Mouse (Mus musculus): ENCODE results near the gene Meis2. TPM values are rescaled to one million over a fixed set of nuclear protein-coding genes. Genes with fewer than 3 reads are reported as not detected.
A peak's percentile ranks its signal among the peaks of the same experiment; 100 is the strongest.

The Meis2 gene
- polyA plus RNA-seq, 1 experiment from 2014 or later: 30.1 TPM

DNA sequence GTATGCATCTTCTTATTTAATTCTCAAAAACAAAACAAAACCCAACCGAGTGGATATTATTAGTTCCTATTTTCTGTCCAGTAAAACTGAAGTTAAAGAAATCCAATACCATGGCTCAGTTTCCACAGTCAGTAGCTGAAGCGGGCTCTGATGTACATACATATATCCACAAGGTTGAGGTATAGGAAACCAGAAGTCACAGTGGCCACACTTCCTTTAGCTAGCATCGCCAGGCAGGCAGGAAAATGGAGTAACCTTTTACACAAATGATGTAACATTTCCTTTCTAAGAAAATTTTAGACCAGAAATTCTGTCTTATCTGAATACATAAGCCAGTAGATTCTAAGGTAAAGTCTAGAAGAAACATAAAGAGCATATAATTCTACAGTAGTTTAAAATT lies 175.6 kb downstream of the Meis2 start:
- Histone ChIP-seq H3K36me3 (peaks cover 28% of the 10 kb centered on the region), H3K9me3 (no peaks in the 10 kb centered on the region), H3K27me3 (replicated peaks) (no peaks in the 10 kb centered on the region), H3K4me3 (no peak overlapping the region), H3K27ac (replicated peaks) (no peak overlapping the region), H3K4me1 (peaks cover 55% of the 10 kb centered on the region), H3K4me2 (no peak overlapping the region), H3K9ac (no peak overlapping the region)
- no peak for ATAC-seq (ENCODE audit: extremely low read depth, insufficient number of reproducible peaks, low FRiP score, low TSS enrichment)
- WGBS: 84% methylated on average over 3 of the region's 3 CpGs

DNA sequence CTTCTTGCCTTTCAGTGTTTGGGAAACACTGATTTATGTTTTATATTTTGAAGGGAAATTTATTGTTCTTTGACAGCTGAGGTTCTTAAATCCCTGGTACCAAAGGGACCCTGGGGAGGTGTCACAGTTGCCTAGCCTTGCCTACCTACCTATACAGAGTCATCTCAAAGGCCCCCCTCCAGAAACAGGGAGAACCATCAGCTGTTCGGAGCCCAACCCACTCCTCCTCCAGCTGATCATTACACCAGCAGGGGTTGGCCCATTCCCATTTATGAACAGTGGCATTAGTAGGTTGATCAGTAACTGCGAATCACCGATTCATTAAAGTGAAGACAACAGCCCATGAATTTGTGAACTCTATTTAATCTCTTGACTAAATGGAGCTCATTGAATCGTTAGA lies 176.4 kb downstream of the Meis2 start:
- peaks cover 31% of the 10 kb centered on the region for H3K36me3 ChIP-seq
- H3K9ac ChIP-seq: no peak overlapping the region
- H3K4me2 ChIP-seq: no peak overlapping the region
- no peak for ATAC-seq (ENCODE audit: extremely low read depth, insufficient number of reproducible peaks, low FRiP score, low TSS enrichment)
- H3K9me3 ChIP-seq: no peaks in the 10 kb centered on the region
- no peak overlapping the region for H3K27ac ChIP-seq (replicated peaks)
- H3K4me3 ChIP-seq: no peak overlapping the region
- peaks cover 56% of the 10 kb centered on the region for H3K4me1 ChIP-seq
- WGBS: 83% methylated on average over 4 of the region's 4 CpGs
- H3K27me3 ChIP-seq (replicated peaks): no peaks in the 10 kb centered on the region

DNA sequence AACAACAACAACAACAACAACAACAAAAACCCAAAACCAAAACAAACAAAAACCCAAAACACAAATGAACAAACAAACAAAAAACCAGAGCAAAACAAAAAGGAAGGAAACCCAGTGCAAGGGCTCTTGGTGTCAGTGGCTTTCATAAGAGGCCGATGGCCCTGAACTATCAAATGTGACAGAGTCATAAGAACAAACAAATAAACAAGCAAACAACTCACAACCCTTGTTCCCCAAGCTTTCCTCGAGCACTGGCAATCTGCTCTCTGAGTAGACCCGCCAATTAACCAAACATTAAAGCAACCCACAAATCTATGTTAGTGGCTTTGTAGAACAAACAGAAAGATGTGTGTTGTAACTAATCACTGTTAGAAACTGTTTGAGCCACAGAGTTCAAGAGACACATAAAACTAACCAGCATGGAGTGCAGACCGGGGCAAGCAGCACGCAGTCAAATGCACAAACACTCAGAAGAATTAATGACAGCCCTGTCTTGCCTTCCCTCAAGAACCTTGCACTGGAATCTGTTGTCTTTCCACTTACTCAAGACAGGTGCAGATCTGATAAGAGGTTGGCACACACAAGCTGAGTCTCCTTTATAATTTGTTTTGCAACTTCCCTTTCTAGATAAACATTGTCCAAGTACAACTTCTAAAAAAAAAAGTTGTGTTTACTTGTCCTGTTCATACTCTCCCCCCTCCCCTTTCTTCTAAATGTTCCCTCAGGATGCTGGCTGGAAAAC lies 177.1 kb downstream of the Meis2 start:
- Histone ChIP-seq H3K36me3 (peaks cover 33% of the 10 kb centered on the region), H3K4me3 (no peak overlapping the region), H3K4me1 (peaks cover 51% of the 10 kb centered on the region), H3K9me3 (no peaks in the 10 kb centered on the region), H3K9ac (no peak overlapping the region), H3K4me2 (no peak overlapping the region), H3K27me3 (replicated peaks) (no peaks in the 10 kb centered on the region), H3K27ac (replicated peaks) (no peak overlapping the region)
- ATAC-seq (ENCODE audit: extremely low read depth, insufficient number of reproducible peaks, low FRiP score, low TSS enrichment): no peak
- WGBS: 73% methylated on average over 5 of the region's 5 CpGs

DNA sequence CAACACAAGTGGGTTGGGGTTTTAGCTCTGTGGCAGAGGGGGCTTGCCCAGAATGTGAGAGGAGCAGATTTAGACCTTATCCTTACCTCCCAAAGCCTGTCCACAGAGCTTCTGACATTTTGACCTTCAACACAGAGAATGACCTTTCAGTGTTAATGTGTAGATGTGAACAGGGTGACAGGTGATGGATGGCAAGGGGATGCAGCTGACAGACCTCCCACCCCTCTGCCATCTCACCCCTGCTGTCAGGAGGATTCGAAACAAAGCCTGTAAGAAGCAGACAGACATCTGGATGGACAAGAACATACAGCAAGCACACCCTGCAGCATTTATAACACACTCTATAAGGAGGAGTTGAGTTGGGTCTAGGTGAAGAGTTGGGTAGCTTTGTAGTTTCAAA lies 178.0 kb downstream of the Meis2 start:
- peaks cover 42% of the 10 kb centered on the region for H3K4me1 ChIP-seq
- ATAC-seq (ENCODE audit: extremely low read depth, insufficient number of reproducible peaks, low FRiP score, low TSS enrichment): no peak
- H3K27me3 ChIP-seq (replicated peaks): no peaks in the 10 kb centered on the region
- WGBS: 53% methylated on average over 1 of the region's 1 CpGs
- peaks cover 35% of the 10 kb centered on the region for H3K36me3 ChIP-seq
- H3K9me3 ChIP-seq: no peaks in the 10 kb centered on the region
- no peak overlapping the region for H3K4me2 ChIP-seq
- no peak overlapping the region for H3K9ac ChIP-seq
- H3K27ac ChIP-seq (replicated peaks): peak overlapping the region; percentile 30; the same call in 1 of the 2 replicates
- no peak overlapping the region for H3K4me3 ChIP-seq

DNA sequence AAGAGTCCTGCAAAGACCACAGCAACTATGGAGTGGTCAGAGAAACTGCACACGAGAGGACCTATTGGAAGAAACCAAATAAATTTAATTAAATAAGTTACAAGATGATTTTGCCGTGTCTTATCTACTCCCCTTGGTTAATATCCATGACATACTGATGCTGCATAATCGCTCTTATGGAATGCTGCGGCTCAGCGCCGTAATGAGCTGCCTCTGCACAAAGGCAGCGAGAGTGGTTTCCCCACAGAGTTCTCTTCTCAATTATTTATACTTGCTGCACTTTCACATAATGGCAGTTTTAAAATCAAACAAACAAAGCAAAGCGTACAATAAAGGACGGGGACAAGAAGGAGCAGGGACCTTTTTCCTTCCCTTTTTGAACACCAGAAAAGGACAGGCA lies 181.5 kb downstream of the Meis2 start:
- no peak overlapping the region for H3K9ac ChIP-seq
- no peaks in the 10 kb centered on the region for H3K27me3 ChIP-seq (replicated peaks)
- no peak overlapping the region for H3K4me3 ChIP-seq
- H3K9me3 ChIP-seq: no peaks in the 10 kb centered on the region
- H3K4me2 ChIP-seq: no peak overlapping the region
- no peak for ATAC-seq (ENCODE audit: extremely low read depth, insufficient number of reproducible peaks, low FRiP score, low TSS enrichment)
- H3K36me3 ChIP-seq: peaks cover 32% of the 10 kb centered on the region
- H3K27ac ChIP-seq (replicated peaks): no peak overlapping the region
- H3K4me1 ChIP-seq: peaks cover 43% of the 10 kb centered on the region
- 80% methylated on average over 9 of the region's 9 CpGs for WGBS

DNA sequence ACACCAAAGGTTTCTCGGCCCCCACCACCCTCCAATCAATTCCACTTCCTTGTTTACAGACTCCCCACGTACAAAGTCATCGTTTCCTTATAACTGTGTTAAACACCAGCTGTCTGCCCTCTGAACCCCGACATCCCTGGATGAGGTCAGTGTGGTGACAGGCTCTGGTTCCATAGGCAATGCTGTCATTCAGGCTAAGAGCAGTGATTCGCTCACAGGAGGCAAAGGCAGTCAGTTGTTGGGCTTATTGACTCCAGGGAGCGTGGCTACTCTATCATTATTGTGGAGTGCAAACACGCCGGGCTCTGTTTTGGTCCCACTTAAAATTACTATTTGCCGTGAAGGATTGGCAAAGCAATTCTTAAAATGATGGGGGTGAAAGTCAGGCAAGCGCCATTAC lies 182.1 kb downstream of the Meis2 start:
- WGBS: 76% methylated on average over 10 of the region's 10 CpGs
- Histone ChIP-seq H3K9ac (no peak overlapping the region), H3K4me1 (peaks cover 42% of the 10 kb centered on the region), H3K4me3 (no peak overlapping the region), H3K9me3 (no peaks in the 10 kb centered on the region), H3K36me3 (peaks cover 32% of the 10 kb centered on the region), H3K27ac (replicated peaks) (no peak overlapping the region), H3K27me3 (replicated peaks) (no peaks in the 10 kb centered on the region), H3K4me2 (no peak overlapping the region)
- no peak for ATAC-seq (ENCODE audit: extremely low read depth, insufficient number of reproducible peaks, low FRiP score, low TSS enrichment)

DNA sequence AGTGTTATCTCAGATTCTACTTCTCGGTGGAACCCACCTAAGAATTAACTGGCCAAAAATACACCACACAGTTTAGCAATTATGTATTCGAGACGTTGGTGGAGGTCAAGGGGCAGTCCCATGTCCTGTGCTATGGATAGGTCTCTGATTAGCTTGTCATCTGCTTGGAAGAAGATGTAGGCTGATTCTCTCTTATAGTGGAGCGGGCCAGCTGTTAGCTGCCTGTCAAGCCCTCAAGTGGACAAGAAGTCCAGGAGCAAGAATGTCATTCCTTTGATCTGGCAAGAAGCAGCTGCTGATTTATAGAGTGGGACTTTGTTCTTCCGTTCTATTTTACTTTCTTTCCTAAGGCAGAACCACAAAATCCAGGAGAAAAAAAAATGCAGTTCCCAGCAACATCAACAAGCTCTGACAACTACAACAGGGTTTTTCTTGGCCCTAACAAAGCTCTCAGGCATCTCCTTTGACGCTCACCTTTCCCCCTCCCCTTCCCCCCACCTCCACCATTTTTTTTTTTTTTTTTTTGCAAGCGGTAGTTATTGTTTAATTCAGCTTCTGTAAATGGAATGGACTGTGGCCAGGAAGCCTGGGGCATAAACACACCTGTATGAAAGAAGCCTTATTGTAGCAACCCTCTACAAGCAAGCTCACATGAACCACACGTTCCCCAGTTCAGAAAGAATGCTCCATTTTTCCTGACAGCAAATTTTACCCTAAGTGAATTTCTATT lies 189.7 kb downstream of the Meis2 start:
- WGBS: 31% methylated on average over 8 of the region's 8 CpGs
- no peak overlapping the region for H3K9ac ChIP-seq
- H3K27ac ChIP-seq (replicated peaks): peak overlapping the region; percentile 33; the same call in 1 of the 2 replicates
- no peaks in the 10 kb centered on the region for H3K36me3 ChIP-seq
- H3K4me3 ChIP-seq: no peak overlapping the region
- no peaks in the 10 kb centered on the region for H3K9me3 ChIP-seq
- no peak for ATAC-seq (ENCODE audit: extremely low read depth, insufficient number of reproducible peaks, low FRiP score, low TSS enrichment)
- no peaks in the 10 kb centered on the region for H3K27me3 ChIP-seq (replicated peaks)
- H3K4me2 ChIP-seq: no peak overlapping the region
- H3K4me1 ChIP-seq: peaks cover 69% of the 10 kb centered on the region

DNA sequence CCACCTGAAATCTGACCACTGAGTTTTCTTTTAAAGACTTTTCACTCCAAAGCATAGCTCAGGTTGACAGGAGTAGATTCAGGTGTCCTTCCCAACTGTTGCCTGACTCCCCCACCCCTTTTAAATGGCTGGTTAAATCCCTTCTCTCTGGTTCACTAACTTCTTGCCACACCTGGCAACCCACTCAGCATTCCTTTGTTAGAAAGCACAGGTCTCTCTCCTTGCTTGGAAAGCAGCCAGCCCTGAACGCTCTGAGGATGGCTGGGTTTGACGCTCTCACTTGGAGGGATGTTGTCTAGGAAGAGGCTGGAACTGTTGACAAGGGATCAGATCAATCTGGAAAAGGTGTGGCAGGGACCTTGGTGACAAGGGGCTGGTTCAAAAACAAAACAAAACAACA lies 192.8 kb downstream of the Meis2 start:
- Histone ChIP-seq H3K27me3 (replicated peaks) (no peaks in the 10 kb centered on the region), H3K4me1 (peaks cover 75% of the 10 kb centered on the region), H3K4me2 (no peak overlapping the region), H3K36me3 (peaks cover 13% of the 10 kb centered on the region), H3K9me3 (no peaks in the 10 kb centered on the region), H3K27ac (replicated peaks) (peak overlapping the region; percentile 26; the same call in 1 of the 2 replicates), H3K4me3 (no peak overlapping the region), H3K9ac (no peak overlapping the region)
- WGBS: 23% methylated on average over 2 of the region's 2 CpGs
- ATAC-seq (ENCODE audit: extremely low read depth, insufficient number of reproducible peaks, low FRiP score, low TSS enrichment): no peak

DNA sequence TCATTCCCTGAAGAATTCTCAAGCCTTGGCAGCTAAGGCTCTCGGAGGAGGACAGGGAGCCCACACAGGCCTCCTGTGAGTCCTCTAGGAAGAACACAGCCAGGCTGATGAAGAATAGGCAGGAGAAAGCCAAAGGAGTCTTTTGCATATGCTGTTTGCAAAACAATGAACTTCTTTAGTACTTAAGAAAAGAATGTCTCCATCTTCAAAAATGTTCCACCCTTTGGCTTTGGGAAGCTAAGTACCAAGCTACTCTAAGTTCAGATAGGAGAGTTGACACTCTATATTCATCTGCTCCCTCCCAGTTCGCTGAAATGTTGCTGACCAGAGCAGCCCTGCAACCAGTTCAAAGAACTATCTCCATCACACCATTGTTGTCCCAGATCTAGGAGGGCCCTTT lies 195.7 kb downstream of the Meis2 start:
- H3K4me1 ChIP-seq: peaks cover 50% of the 10 kb centered on the region
- H3K4me2 ChIP-seq: no peak overlapping the region
- H3K4me3 ChIP-seq: no peak overlapping the region
- no peak for ATAC-seq (ENCODE audit: extremely low read depth, insufficient number of reproducible peaks, low FRiP score, low TSS enrichment)
- H3K9me3 ChIP-seq: no peaks in the 10 kb centered on the region
- H3K27ac ChIP-seq (replicated peaks): peak overlapping the region; percentile 29; the same call in 1 of the 2 replicates
- WGBS: 57% methylated on average over 2 of the region's 2 CpGs
- no peaks in the 10 kb centered on the region for H3K27me3 ChIP-seq (replicated peaks)
- peaks cover 40% of the 10 kb centered on the region for H3K36me3 ChIP-seq
- H3K9ac ChIP-seq: no peak overlapping the region

DNA sequence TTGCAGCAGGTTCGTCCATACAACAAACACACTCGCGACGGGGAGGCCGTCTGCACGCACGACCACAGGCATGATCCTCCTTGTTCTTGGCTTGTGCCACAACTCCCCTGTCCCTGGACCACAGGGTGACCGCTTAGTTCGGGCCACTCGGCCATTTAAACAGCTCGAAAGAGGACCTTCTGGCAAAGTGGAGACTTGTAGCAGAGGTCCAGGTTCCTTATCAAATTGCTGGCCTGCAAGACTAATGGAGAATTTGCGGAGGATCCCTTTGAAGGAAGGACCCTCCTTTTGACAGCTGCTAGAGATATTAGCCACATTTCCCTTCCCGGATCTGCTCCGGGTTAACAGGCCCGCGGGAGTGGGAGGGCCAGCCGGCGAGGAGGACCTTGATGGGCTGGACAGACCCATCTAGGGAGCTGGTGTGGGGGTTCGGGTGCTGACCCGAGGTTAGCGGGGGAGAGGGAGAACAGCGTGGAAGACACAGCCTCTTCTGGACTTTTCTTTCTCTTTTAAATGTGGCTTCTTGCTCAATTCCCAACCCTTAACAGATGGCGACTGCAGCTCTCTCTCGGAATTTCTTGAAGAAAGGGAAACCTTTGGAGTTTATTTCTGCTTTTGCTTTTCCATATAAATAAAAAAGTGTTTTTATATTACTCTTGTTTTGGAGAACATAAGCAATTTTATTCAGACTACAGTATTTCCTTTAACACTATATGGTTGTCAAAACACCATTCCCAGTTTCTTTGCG lies 204.9 kb downstream of the Meis2 start:
- Histone ChIP-seq H3K27ac (replicated peaks) (peak overlapping the region; percentile 79), H3K27me3 (replicated peaks) (peaks cover 13% of the 10 kb centered on the region)
- ATAC-seq (ENCODE audit: extremely low read depth, insufficient number of reproducible peaks, low FRiP score, low TSS enrichment): no peak

DNA sequence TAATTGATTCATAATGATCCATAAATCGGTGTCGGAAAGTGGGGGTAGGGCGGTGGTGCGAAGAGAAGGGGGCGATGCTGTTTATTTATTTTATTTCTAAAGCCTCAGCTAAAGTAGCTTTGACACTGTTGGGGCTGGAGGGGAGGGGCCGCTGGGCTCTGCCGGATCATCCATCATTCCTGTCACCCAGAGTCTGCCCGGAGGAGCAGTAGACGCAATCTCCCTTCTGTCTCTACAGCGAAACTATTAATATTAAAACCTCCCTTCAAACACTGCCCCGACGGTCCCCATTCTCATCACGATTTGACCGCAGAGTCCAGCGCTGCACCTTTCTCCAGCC lies 205.5 kb downstream of the Meis2 start:
- Histone ChIP-seq H3K27ac (replicated peaks) (peak overlapping the region; percentile 79), H3K9ac (peak overlapping the region; percentile 81), H3K4me3 (peak overlapping the region; percentile 51), H3K4me1 (peaks cover 58% of the 10 kb centered on the region), H3K27me3 (replicated peaks) (peaks cover 13% of the 10 kb centered on the region), H3K4me2 (peak overlapping the region; percentile 84), H3K36me3 (peaks cover 18% of the 10 kb centered on the region), H3K9me3 (no peaks in the 10 kb centered on the region)
- no peak for ATAC-seq (ENCODE audit: extremely low read depth, insufficient number of reproducible peaks, low FRiP score, low TSS enrichment)
- WGBS: 1% methylated on average over 15 of the region's 15 CpGs

More for the DNA sequence above, 204.9 kb downstream of the Meis2 start:
- 5% methylated on average over 25 of the region's 25 CpGs for WGBS
- no peaks in the 10 kb centered on the region for H3K9me3 ChIP-seq
- peaks cover 23% of the 10 kb centered on the region for H3K36me3 ChIP-seq
- peak overlapping the region; percentile 84 for H3K4me2 ChIP-seq
- peak overlapping the region; percentile 81 for H3K9ac ChIP-seq
- peaks cover 52% of the 10 kb centered on the region for H3K4me1 ChIP-seq
- H3K4me3 ChIP-seq: peak overlapping the region; percentile 51
